Mouse (Mus musculus) heart, embryonic 11.5 days (tissue): ENCODE results near the gene Tlr9. TPM values are rescaled to one million over a fixed set of nuclear protein-coding genes. Genes with fewer than 3 reads are reported as not detected.

Source experiments
- ATAC-seq: fragments of 200-750 bp; cut with Nextera tagmentation; replicated peaks from 2 replicates; pipeline ENCODE4 v1.8.0; 2017; ENCODE audit warnings: moderate library complexity; ENCODE audit not compliant: insufficient number of reproducible peaks, low FRiP score, low TSS enrichment
- H3K27ac ChIP-seq: fragments of 300-500 bp; sonication (generic); 2 replicates; pipeline ENCODE4 v1.5.1; 2014; ENCODE audit warnings: mild to moderate bottlenecking, low read depth, low read length
- H3K27me3 ChIP-seq: fragments of 300-500 bp; sonication (generic); 2 replicates; pipeline ENCODE4 v1.6.1; 2014; ENCODE audit warnings: mild to moderate bottlenecking, low read length, mixed read lengths; ENCODE audit not compliant: control insufficient read depth, insufficient read depth
- H3K36me3 ChIP-seq: fragments of 300-500 bp; sonication (generic); 2 replicates; pipeline ENCODE4 v1.6.1; 2014; ENCODE audit warnings: mild to moderate bottlenecking, low read length, moderate library complexity, mixed read lengths; ENCODE audit not compliant: control insufficient read depth, insufficient read depth
- H3K4me1 ChIP-seq: fragments of 300-500 bp; sonication (generic); 2 replicates; pipeline ENCODE4 v1.6.1; 2014; ENCODE audit warnings: low read length; ENCODE audit not compliant: control insufficient read depth, insufficient read depth
- H3K4me2 ChIP-seq: fragments of 300-500 bp; sonication (generic); 2 replicates; pipeline ENCODE4 v1.6.1; 2014; ENCODE audit warnings: mild to moderate bottlenecking, moderate library complexity
- H3K4me3 ChIP-seq: fragments of 300-500 bp; sonication (generic); 2 replicates; pipeline ENCODE4 v1.5.1; 2014; ENCODE audit warnings: low read depth, low read length
- H3K9ac ChIP-seq: fragments of 300-500 bp; sonication (generic); 2 replicates; pipeline ENCODE4 v1.6.1; 2014; ENCODE audit warnings: mild to moderate bottlenecking, low read depth, low read length, moderate library complexity
- H3K9me3 ChIP-seq: fragments of 300-500 bp; sonication (generic); replicated peaks from 2 replicates; pipeline ENCODE4 v1.6.1; 2016; ENCODE audit warnings: low read length; ENCODE audit not compliant: control insufficient read depth
- WGBS: fragments of 180-500 bp; shearing (Covaris S2); extraction: QIAGEN DNeasy Blood & Tissue Kit; methylation state at CpG from one replicate; pipeline ENCODE4 v1.1.7; 2014; ENCODE audit not compliant: insufficient replicate concordance; 5-methylcytosine and 5-hydroxymethylcytosine counted together
- polyA plus RNA-seq: library from polyadenylated mRNA; unstranded; fragments of >200 nt; fragmentation: Nextera tagmentation; extraction: Ambion mirVana; gene quantifications from 2 replicates; pipeline ENCODE4 v1.2.1, GENCODE M21; 2014

Tlr9 gene
- polyA plus RNA-seq, 1 experiment from 2014 or later: not detected

GRCm38 (mm10) chr9:106225469-106226150 is 3.2 kb downstream of the Tlr9 start:
- Histone ChIP-seq H3K36me3 (no peaks in the 10 kb centered on the region), H3K9ac (peak overlapping the region; percentile 54; the same call in 1 of the 2 replicates), H3K4me2 (peak overlapping the region; percentile 90), H3K4me3 (peak overlapping the region; percentile 38), H3K4me1 (peaks cover 7% of the 10 kb centered on the region), H3K9me3 (no peaks in the 10 kb centered on the region), H3K27me3 (peaks cover 24% of the 10 kb centered on the region), H3K27ac (no peak overlapping the region)
- 0 out of 2 replicates have a peak, but pooled peaks have one; percentile 7 for ATAC-seq
- 48% methylated on average over 24 of the region's 24 CpGs for WGBS

- H3K27ac ChIP-seq: no peak overlapping the region
- WGBS: 4% methylated on average over 34 of the region's 34 CpGs
- ATAC-seq: peak; percentile 31; the same call in 1 of the 2 replicates
These were observed 3.8 kb downstream of the Tlr9 start for GRCm38 (mm10) chr9:106226151-106226682.

GRCm38 (mm10) chr9:106227790-106228429 is 5.5 kb downstream of the Tlr9 start:
- Histone ChIP-seq H3K4me2 (no peak overlapping the region), H3K9ac (no peak overlapping the region), H3K9me3 (no peaks in the 10 kb centered on the region), H3K36me3 (peaks cover 7% of the 10 kb centered on the region; the same call in 1 of the 2 replicates), H3K27ac (no peak overlapping the region), H3K4me3 (no peak overlapping the region), H3K27me3 (peaks cover 21% of the 10 kb centered on the region), H3K4me1 (peaks cover 7% of the 10 kb centered on the region)
- 24% methylated on average over 8 of the region's 8 CpGs for WGBS
- no peak for ATAC-seq

More at GRCm38 (mm10) chr9:106226151-106226682, 3.8 kb downstream of the Tlr9 start:
- Histone ChIP-seq H3K4me3 (peak overlapping the region; percentile 38), H3K27me3 (peaks cover 24% of the 10 kb centered on the region), H3K9me3 (no peaks in the 10 kb centered on the region), H3K4me2 (peak overlapping the region; percentile 90), H3K36me3 (no peaks in the 10 kb centered on the region), H3K9ac (peak overlapping the region; percentile 54; the same call in 1 of the 2 replicates), H3K4me1 (peaks cover 7% of the 10 kb centered on the region)

GRCm38 (mm10) chr9:106230051-106230733 is 7.8 kb downstream of the Tlr9 start:
- 75% methylated on average over 9 of the region's 9 CpGs for WGBS
- no peak overlapping the region for H3K27ac ChIP-seq
- no peak for ATAC-seq

GRCm38 (mm10) chr9:106230734-106231106 is 8.3 kb downstream of the Tlr9 start:
- no peak for ATAC-seq
- Histone ChIP-seq H3K36me3 (peaks cover 15% of the 10 kb centered on the region), H3K27ac (no peak overlapping the region), H3K9me3 (no peaks in the 10 kb centered on the region), H3K4me3 (no peak overlapping the region), H3K9ac (no peak overlapping the region), H3K4me2 (no peak overlapping the region), H3K27me3 (peaks cover 3% of the 10 kb centered on the region), H3K4me1 (peaks cover 16% of the 10 kb centered on the region)
- 56% methylated on average over 3 of the region's 3 CpGs for WGBS

More at GRCm38 (mm10) chr9:106230051-106230733, 7.8 kb downstream of the Tlr9 start:
- H3K4me3 ChIP-seq: no peak overlapping the region
- peaks cover 15% of the 10 kb centered on the region for H3K36me3 ChIP-seq
- H3K4me2 ChIP-seq: no peak overlapping the region
- no peak overlapping the region for H3K9ac ChIP-seq
- H3K27me3 ChIP-seq: peaks cover 8% of the 10 kb centered on the region
- H3K4me1 ChIP-seq: peaks cover 14% of the 10 kb centered on the region
- H3K9me3 ChIP-seq: no peaks in the 10 kb centered on the region

GRCm38 (mm10) chr9:106231220-106231619 is 8.8 kb downstream of the Tlr9 start:
- Histone ChIP-seq H3K36me3 (peaks cover 18% of the 10 kb centered on the region), H3K4me1 (peaks cover 13% of the 10 kb centered on the region), H3K9ac (no peak overlapping the region), H3K4me3 (no peak overlapping the region), H3K9me3 (no peaks in the 10 kb centered on the region), H3K4me2 (no peak overlapping the region), H3K27ac (no peak overlapping the region), H3K27me3 (no peaks in the 10 kb centered on the region)
- WGBS: 64% methylated on average over 7 of the region's 7 CpGs
- ATAC-seq: no peak

GRCm38 (mm10) chr9:106231816-106232215 is 9.4 kb downstream of the Tlr9 start:
- no peak for ATAC-seq
- Histone ChIP-seq H3K4me1 (peaks cover 13% of the 10 kb centered on the region), H3K4me2 (no peak overlapping the region), H3K36me3 (peaks cover 23% of the 10 kb centered on the region), H3K4me3 (no peak overlapping the region), H3K27ac (no peak overlapping the region), H3K9me3 (no peaks in the 10 kb centered on the region), H3K9ac (no peak overlapping the region), H3K27me3 (no peaks in the 10 kb centered on the region)
- 68% methylated on average over 4 of the region's 4 CpGs for WGBS

- peaks cover 13% of the 10 kb centered on the region for H3K4me1 ChIP-seq
- 83% methylated on average over 3 of the region's 3 CpGs for WGBS
- no peak overlapping the region for H3K9ac ChIP-seq
- H3K4me2 ChIP-seq: no peak overlapping the region
- H3K4me3 ChIP-seq: no peak overlapping the region
- no peak overlapping the region for H3K27ac ChIP-seq
- H3K36me3 ChIP-seq: peaks cover 33% of the 10 kb centered on the region
- H3K9me3 ChIP-seq: no peaks in the 10 kb centered on the region
- H3K27me3 ChIP-seq: no peaks in the 10 kb centered on the region
- ATAC-seq: no peak
These were observed 10.6 kb downstream of the Tlr9 start for GRCm38 (mm10) chr9:106232956-106233355.
